Mouse (Mus musculus): ENCODE measurements at regions not wholly inside any gene's neighbourhood (a gene's known extent, or its start where the extent isn't known, plus 50 kb on each side); places are given as distances from the start of the nearest gene placed in this dataset.

DNA sequence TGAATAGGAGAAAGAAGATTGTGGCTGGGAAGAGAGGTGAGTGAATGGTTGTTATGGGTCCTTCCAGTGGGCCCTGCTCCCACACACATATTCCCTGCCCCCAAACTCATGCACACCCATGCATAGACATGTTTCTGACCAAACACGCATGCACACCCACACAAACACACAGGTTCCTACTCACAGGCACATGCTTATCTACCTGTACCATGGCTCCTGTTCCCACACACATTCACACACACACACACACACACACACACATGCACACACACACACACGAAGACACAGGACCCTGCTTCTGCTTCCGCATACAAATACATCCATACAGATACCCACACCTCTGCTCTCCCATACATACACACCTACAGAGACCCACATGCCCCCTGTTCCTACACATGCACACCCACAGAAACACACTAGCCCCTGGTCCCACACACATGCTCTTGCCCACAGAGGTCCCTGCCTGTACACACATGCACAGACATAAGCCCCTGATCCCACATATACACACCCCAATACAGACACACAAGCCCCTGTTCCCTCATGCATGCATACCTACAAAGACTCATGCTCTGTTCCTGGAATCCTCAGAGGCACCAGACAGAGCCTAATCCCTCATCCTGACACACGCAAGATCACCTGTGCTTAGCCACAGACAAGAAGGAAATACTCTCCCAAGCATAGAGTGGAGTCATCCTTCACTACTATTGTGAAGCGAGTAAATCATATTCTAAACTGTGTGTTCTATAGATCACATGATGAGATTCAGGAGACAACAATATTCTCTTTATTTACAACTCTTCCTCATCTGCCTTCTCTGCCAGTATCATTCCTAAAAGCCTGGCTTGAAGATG is 100.1 kb downstream of the Mycn start:
- peak; percentile 32; the same call in 1 of the 2 replicates for ATAC-seq (replicated peaks)
- no peak overlapping the region for H3K27ac ChIP-seq (replicated peaks)

DNA sequence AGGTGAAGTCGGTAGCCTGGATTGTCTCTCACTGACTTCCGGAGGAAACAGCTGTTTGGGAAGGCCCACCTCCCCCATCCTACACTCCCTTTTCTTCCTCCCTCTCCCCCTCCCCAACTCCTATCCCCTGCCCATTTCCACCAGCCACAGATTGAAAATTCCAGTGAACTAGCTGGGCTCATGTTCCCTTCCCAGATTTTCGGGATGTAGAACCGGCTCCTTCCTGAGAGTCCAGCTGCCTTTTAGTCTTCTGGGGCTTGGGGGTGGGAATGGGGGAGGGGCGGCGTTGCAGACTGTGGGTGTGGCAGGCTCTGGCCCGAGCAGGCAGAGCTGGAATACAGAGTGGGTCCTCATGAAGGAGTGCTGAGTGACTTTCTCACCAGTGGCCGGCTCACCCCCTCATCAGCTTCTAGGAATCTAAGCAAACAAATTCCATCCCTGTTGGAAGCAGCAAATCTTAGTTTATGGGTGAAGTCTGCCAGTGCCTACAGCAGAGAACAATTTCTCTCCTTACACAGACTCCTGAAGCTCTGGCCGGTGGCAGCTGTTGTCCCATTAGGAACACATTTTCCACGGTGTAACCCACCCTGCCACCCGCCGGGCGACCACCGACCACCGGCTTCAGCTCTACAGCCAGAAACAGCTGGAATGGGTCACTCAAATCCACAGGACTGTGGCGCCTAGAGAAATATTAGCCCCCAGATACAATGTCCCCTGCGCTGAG is 100.9 kb downstream of the Mycn start:
- peak; percentile 32; the same call in 1 of the 2 replicates for ATAC-seq (replicated peaks)

More for the DNA sequence above, 100.1 kb downstream of the Mycn start:
- no peak overlapping the region for H3K4me2 ChIP-seq (replicated peaks)
- H3K4me3 ChIP-seq = no peak overlapping the region
- 82% methylated on average over 5 of the region's 5 CpGs for WGBS
- H3K27me3 ChIP-seq = no peaks in the 10 kb centered on the region
- H3K4me1 ChIP-seq = peaks cover 4% of the 10 kb centered on the region; the same call in 1 of the 2 replicates
- H3K9ac ChIP-seq (replicated peaks) = no peak overlapping the region
- no peaks in the 10 kb centered on the region for H3K9me3 ChIP-seq
- no peaks in the 10 kb centered on the region for H3K36me3 ChIP-seq

DNA sequence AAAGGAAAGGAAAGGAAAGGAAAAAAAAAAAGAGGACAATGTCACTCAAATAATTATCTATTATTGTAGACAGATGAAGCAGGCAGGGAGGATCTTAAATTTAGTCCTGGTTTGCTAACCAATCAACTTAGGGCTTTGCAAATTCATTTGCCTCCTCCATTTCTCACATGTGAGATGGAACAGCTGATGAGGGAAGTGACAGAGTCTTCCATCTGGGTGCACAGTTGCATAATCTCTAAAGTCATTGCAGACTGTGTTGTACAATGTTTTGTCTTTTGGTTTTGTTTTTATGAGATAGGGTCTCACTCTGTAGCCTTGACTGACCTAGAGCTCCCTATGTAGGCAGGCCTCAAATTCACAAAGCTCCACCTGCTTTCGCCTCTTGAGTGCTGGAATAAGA is 103.9 kb downstream of the Mycn start:
- H3K4me3 ChIP-seq = no peak overlapping the region
- no peaks in the 10 kb centered on the region for H3K36me3 ChIP-seq
- H3K4me1 ChIP-seq = peaks cover 4% of the 10 kb centered on the region; the same call in 1 of the 2 replicates
- no peak overlapping the region for H3K27ac ChIP-seq (replicated peaks)
- ATAC-seq (replicated peaks) = no peak
- H3K9ac ChIP-seq (replicated peaks) = no peak overlapping the region
- 94% methylated on average over 1 of the region's 1 CpGs for WGBS
- no peaks in the 10 kb centered on the region for H3K27me3 ChIP-seq
- no peak overlapping the region for H3K4me2 ChIP-seq (replicated peaks)
- no peaks in the 10 kb centered on the region for H3K9me3 ChIP-seq

More for the DNA sequence above, 100.9 kb downstream of the Mycn start:
- Histone ChIP-seq H3K27me3 (no peaks in the 10 kb centered on the region), H3K36me3 (no peaks in the 10 kb centered on the region), H3K9me3 (no peaks in the 10 kb centered on the region), H3K4me3 (no peak overlapping the region), H3K27ac (replicated peaks) (no peak overlapping the region), H3K4me2 (replicated peaks) (no peak overlapping the region), H3K9ac (replicated peaks) (no peak overlapping the region), H3K4me1 (peaks cover 4% of the 10 kb centered on the region; the same call in 1 of the 2 replicates)
- 42% methylated on average over 17 of the region's 17 CpGs for WGBS

DNA sequence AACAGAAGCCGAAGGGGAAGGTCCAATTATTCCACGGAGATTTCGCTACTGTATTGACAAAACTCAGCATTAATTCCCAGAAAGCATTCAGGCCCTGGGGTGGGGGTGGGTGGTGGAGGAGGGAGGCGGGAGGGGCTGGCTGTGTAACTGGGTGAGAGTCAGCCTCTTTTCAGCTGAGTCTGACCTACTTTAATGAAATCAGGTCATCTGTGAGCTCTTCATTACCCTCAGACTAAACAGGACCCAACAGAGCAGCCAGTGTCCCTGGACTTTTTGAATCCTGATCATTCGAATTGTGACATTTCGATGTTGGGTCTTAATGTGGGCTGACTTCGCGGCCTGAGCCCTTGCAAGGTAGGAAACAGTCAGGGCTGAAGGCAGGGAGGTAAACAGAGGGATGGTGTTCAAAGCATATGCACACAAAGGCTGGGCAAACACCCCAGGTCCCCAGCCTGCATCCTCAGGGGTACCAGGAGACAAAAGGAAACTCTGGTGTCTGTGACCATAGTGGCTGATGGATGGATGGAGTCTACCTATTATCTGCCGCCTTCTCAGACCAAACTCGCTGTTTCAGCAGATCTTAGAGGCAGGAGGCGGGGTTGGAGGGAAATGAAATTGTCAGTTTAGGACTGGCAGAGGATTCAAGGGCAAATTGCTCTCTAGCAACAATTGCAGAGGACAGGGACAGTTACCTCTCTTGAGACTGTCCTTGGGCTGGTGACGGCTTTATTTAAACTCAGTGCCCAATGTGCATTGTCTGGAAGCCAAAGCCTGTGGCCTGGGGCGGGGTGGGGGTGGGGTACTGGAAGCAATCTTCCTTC is 113.7 kb downstream of the Mycn start:
- Histone ChIP-seq H3K4me3 (no peak overlapping the region), H3K9ac (replicated peaks) (0 out of 2 replicates have a peak overlapping the region, but pooled peaks have one; percentile 4), H3K9me3 (no peaks in the 10 kb centered on the region), H3K4me1 (peaks cover 13% of the 10 kb centered on the region), H3K36me3 (no peaks in the 10 kb centered on the region), H3K27ac (replicated peaks) (peak overlapping the region; percentile 23; the same call in 1 of the 2 replicates), H3K27me3 (no peaks in the 10 kb centered on the region), H3K4me2 (replicated peaks) (no peak overlapping the region)
- WGBS = 33% methylated on average over 13 of the region's 13 CpGs
- ATAC-seq (replicated peaks) = peak; percentile 59

DNA sequence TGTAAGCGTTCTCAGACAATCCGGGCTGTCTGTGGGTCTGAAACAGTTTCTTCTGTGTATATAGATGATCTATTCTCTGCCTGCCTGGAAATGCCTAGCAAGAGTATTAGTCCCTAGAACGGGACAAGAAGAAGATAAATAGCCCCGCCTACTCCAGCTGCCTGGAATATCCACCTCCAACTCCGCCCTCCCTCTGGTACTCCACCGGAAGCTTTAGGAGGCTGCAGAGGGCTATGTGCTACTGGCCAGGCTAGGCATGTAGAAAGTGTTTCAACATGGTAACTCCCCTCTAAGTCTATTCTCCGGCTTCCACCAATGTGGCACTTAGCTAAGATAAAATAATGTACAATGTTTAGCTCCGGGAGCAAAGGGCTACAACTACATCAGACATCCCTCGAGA is 114.3 kb downstream of the Mycn start:
- Histone ChIP-seq H3K4me1 (peaks cover 13% of the 10 kb centered on the region), H3K36me3 (no peaks in the 10 kb centered on the region), H3K9me3 (no peaks in the 10 kb centered on the region), H3K4me2 (replicated peaks) (no peak overlapping the region), H3K27me3 (no peaks in the 10 kb centered on the region), H3K27ac (replicated peaks) (0 out of 2 replicates have a peak overlapping the region, but pooled peaks have one; percentile 23), H3K4me3 (no peak overlapping the region), H3K9ac (replicated peaks) (no peak overlapping the region)
- WGBS = 51% methylated on average over 9 of the region's 9 CpGs
- ATAC-seq (replicated peaks) = peak; percentile 53

DNA sequence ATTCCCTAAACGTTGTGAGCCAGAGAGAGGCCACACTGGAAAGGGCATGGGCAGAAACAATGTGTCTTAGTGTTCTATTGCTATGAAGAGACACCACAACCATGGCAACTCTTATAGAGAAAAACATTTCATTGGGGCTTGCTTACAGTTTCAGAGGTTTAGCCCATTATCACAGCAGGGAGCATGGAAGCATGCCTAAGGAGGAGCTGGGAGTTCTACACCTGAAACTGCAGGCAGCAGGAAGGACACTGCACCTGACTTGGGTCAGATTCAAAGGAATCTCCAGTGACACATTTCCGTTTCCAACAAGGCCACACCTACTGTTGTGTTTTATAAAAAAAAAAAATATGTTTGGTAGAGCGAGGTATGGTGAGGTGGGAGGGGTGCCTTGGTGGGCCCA is 115.3 kb downstream of the Mycn start:
- WGBS = 64% methylated on average over 3 of the region's 3 CpGs
- no peak for ATAC-seq (replicated peaks)
- H3K27me3 ChIP-seq = no peaks in the 10 kb centered on the region

DNA sequence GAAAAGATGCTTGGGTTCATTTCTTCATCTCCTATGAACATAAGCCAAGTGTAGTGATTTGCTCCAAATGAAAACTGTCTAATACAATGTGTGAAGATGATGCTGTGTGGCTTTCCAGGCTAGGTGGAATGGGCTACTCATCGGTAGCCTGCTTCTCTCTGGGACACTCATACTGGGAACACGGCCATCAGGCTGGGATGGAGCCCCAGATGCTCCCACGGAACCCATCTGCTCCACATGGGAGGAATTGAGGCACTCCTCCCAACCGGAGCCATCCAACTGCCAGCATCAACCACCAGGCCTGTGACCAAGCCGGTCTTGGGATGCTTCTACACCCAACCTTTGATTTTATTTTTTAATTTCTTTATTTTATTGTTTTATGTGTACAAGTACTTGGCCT is 115.9 kb downstream of the Mycn start:
- WGBS = 71% methylated on average over 5 of the region's 5 CpGs
- ATAC-seq (replicated peaks) = no peak; the same call in 1 of the 2 replicates
- Histone ChIP-seq H3K4me3 (no peak overlapping the region), H3K36me3 (no peaks in the 10 kb centered on the region), H3K9me3 (no peaks in the 10 kb centered on the region), H3K4me1 (peaks cover 13% of the 10 kb centered on the region), H3K4me2 (replicated peaks) (no peak overlapping the region), H3K27ac (replicated peaks) (no peak overlapping the region), H3K27me3 (no peaks in the 10 kb centered on the region), H3K9ac (replicated peaks) (no peak overlapping the region)

More for the DNA sequence above, 115.3 kb downstream of the Mycn start:
- Histone ChIP-seq H3K4me1 (peaks cover 13% of the 10 kb centered on the region), H3K4me2 (replicated peaks) (no peak overlapping the region), H3K36me3 (no peaks in the 10 kb centered on the region), H3K9me3 (no peaks in the 10 kb centered on the region), H3K4me3 (no peak overlapping the region), H3K27ac (replicated peaks) (no peak overlapping the region), H3K9ac (replicated peaks) (no peak overlapping the region)

DNA sequence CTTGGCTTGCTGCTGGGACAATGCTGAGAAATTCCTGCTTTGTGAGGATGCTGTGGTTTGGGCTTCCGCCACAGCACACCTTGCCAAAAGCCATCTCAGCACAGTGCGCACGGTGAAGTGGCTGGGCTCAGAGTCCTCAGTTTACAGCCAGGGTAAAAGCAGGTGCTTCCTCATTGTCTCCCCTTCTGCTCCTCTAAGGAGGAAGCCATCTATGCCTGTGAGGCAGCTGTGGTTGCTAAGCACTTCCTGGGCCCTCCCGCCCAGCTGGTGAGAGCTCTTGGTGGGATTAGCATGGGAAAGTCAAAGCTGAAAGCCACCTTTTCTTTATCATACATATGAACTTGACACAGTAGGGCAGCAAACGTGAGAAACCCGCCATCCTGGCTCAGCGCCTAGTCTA is 120.2 kb downstream of the Mycn start:
- WGBS = 77% methylated on average over 7 of the region's 7 CpGs
- 0 out of 2 replicates have a peak, but pooled peaks have one; percentile 19 for ATAC-seq (replicated peaks)
- Histone ChIP-seq H3K27ac (replicated peaks) (no peak overlapping the region), H3K4me2 (replicated peaks) (no peak overlapping the region), H3K4me1 (no peaks in the 10 kb centered on the region), H3K27me3 (no peaks in the 10 kb centered on the region), H3K9me3 (no peaks in the 10 kb centered on the region), H3K36me3 (no peaks in the 10 kb centered on the region), H3K9ac (replicated peaks) (no peak overlapping the region), H3K4me3 (no peak overlapping the region)

DNA sequence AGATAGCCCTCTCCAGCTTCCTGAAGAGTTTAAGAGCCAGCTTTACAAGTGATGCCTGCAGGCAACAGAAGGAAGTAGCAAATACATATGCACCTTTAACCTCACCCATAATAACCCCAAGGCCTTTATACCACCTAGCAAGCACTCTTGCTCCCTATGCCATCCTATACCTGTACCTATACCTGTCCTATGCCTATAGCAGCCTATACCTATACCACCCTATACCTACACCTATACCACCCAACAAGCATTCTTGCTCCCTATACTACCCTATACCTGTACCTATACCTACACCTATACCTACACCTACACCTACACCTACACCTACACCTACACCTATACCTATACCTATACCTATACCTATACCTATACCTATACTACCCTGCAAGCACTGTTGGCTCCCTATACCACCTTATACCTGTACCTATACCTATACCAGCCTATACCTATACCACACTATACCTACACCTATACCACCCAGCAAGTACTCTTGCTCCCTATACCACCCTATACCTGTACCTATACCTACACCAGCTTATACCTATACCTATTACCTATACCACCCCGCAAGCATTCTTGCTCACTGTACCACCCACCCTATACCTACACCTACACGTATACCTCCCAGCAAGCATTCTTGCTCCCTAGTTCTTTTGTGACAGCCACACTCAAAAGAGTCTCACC is 120.9 kb downstream of the Mycn start:
- no peaks in the 10 kb centered on the region for H3K4me1 ChIP-seq
- H3K4me2 ChIP-seq (replicated peaks) = no peak overlapping the region
- no peak overlapping the region for H3K9ac ChIP-seq (replicated peaks)
- H3K27ac ChIP-seq (replicated peaks) = no peak overlapping the region
- ATAC-seq (replicated peaks) = peak; percentile 51; the same call in 1 of the 2 replicates
- WGBS = 93% methylated on average over 2 of the region's 2 CpGs
- H3K4me3 ChIP-seq = no peak overlapping the region
- H3K36me3 ChIP-seq = no peaks in the 10 kb centered on the region
- H3K27me3 ChIP-seq = no peaks in the 10 kb centered on the region
- no peaks in the 10 kb centered on the region for H3K9me3 ChIP-seq

DNA sequence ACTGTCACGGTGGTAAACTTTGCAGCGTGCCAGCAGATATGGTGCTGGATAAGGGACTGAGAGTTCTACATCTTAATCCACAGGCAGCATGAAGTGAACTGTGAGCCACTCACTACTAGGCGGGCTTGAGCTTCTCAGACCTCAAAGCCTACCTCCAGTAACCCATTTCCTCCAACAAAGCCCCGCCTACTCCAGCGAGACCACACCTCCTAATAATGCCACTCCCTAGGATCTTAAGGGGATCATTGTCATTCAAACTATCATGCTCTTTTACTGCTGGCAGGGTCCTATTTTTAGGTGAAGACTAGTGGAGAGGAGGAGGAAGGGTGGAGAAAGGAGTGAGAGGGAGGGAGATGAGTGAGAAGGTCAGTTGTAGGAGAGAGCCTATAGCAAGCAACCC is 122.0 kb downstream of the Mycn start:
- ATAC-seq (replicated peaks) = no peak

DNA sequence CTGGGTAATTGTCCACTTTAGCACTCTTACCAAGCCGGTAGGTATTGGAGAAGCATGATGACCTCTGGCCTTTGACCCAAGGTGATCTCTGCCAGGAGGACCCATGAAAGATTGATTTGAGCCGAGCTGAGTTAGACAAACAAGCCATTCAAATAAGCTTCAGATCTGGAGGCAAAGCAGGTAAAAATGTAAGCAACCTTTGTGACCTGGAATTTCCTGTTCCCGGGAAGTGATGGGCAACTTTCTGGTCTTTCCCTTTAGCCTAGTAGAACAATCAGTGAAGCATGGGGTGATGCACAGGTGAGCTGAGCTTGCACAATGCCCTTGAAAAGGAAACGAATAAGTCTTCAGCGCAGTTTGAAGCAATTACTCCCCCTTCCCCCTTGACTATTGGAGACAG is 127.0 kb downstream of the Mycn start:
- Histone ChIP-seq H3K4me3 (no peak overlapping the region), H3K36me3 (no peaks in the 10 kb centered on the region), H3K4me1 (peaks cover 18% of the 10 kb centered on the region), H3K9ac (replicated peaks) (no peak overlapping the region), H3K4me2 (replicated peaks) (no peak overlapping the region), H3K9me3 (no peaks in the 10 kb centered on the region), H3K27me3 (no peaks in the 10 kb centered on the region), H3K27ac (replicated peaks) (no peak overlapping the region)
- 65% methylated on average over 5 of the region's 5 CpGs for whole genome bisulfite sequencing
- ATAC-seq (replicated peaks) = no peak

More for the DNA sequence above, 122.0 kb downstream of the Mycn start:
- Histone ChIP-seq H3K9ac (replicated peaks) (no peak overlapping the region), H3K4me1 (no peaks in the 10 kb centered on the region), H3K27ac (replicated peaks) (no peak overlapping the region), H3K9me3 (no peaks in the 10 kb centered on the region), H3K4me3 (no peak overlapping the region), H3K36me3 (no peaks in the 10 kb centered on the region), H3K27me3 (no peaks in the 10 kb centered on the region), H3K4me2 (replicated peaks) (no peak overlapping the region)
- 80% methylated on average over 5 of the region's 5 CpGs for WGBS
